Mouse (Mus musculus) brain, embryonic 14.5 days (tissue): ENCODE measurements around the gene Osmr.

Experiments used
- CTCF ChIP-seq: fragments of 200-500 bp; IDR thresholded peaks from 2 replicates; pipeline ENCODE4 v1.5.1; 2012; ENCODE audit warnings: inconsistent platforms, mild to moderate bottlenecking, moderate library complexity, borderline replicate concordance; ENCODE audit not compliant: insufficient read depth, insufficient read length; ENCODE audit errors: extremely low read depth
- POLR2A ChIP-seq: fragments of 200-500 bp; IDR thresholded peaks from 2 replicates; pipeline ENCODE4 v1.6.1; 2012; ENCODE audit warnings: mild to moderate bottlenecking, inconsistent platforms, borderline replicate concordance; ENCODE audit not compliant: poor library complexity, insufficient read depth, insufficient read length, severe bottlenecking; ENCODE audit errors: extremely low read depth

DNA sequence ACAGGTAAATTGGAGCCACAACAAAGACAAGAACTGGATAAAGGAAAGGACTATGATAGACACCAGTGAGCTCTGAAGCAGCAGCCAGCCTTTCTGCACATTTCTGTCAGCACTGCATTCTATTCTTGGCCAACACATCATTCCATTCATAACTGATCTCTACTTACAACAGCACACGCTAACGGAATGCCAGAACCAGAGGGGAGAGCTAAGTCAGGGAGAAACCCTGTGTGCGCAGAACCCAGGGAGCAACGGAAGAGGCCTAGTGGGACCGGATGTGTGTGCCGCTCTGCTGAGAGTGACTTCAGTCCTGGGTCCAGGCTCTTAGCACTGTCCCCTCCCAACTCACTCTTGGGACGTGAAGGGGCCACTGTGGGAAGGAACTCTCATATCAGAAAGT lies 13.2 kb downstream of the Osmr start:
- TF ChIP-seq CTCF: no peak
- no peak for TF ChIP-seq POLR2A
